Mouse (Mus musculus): ENCODE measurements around the gene Klk7.

Klk7 gene

DNA sequence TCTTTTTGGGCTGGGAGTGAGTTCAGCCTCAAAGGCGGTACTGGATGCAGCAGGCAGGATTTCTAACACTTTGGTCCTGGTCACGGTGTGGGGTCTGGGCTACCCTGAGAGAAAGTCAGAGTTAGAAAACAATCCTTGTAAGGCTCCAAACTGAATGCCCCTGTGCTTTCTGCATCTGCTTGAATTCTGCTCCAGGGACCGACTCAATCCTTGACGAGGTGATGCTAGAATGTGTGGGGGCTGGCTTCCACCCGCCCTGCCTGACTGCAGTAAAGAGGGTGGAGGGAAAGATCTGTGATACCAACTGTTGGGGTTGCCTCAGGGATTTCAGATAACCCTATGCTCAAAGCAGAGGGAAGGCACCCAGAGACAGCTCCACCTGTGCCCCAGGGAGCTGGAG lies at the start of gene Klk7:
Klk7 (plus strand) TSS at position 301 of the 400 bp plus-strand sequence.
- CTCF ChIA-PET = no interaction called here

GRCm38 (mm10) chr7:43766484-43766883 lies 44.6 kb upstream of the Klk7 start:
- CTCF ChIA-PET = no interaction called here

GRCm38 (mm10) chr7:43768597-43768996 lies 42.5 kb upstream of the Klk7 start, which contains the start of gene Klk12:
Gene Klk12, plus strand, starts transcription at chr7:43768897.
- CTCF ChIA-PET = no interaction called here

DNA sequence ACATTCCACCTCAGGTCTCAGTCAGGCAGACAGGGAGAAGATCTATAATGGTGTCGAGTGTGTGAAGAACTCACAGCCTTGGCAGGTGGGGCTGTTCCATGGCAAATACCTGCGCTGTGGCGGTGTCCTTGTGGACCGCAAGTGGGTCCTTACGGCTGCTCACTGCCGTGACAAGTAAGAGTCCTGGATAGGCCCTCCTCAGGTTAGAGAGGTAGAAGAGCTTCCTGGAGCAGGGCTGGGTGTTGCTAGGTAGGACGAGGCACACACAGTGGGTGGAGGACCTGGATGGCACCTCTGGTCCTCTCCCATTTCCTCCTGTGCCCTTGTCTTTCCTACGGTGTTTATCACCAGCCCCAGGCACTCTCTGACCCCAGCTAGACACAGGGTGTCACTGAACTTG lies 41.5 kb upstream of the Klk7 start:
- CTCF ChIA-PET = no interaction called here

DNA sequence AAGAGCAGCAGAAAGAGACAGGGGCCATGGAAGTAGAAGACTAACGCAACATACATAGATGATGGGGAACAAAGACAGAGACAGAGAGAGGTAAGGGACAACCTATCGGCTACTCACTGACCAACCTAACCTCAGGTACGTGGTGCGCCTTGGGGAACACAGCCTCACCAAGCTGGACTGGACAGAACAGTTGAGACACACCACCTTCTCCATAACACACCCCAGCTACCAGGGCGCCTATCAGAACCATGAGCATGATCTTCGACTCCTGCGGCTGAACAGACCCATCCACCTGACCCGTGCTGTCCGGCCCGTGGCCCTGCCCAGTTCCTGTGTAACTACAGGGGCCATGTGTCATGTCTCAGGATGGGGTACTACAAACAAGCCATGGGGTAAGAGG lies 40.4 kb upstream of the Klk7 start:
- CTCF ChIA-PET = no interaction called here

DNA sequence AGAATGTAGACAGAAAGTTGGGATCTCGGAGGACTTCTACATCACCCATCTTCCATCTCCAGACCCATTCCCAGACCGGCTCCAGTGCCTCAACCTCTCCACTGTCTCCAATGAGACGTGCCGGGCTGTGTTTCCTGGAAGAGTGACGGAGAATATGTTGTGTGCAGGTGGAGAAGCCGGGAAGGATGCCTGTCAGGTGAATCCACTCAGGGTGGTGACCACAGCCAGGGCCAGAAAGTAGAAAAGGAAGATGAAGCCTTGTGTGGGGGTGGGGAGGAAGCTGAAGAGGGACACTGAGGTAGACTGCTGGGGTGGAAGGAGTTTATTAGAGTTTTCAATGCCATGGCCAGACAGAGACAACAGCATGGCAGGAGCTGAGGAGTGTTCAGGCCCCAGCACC lies 39.2 kb upstream of the Klk7 start:
- CTCF ChIA-PET = no interaction called here

GRCm38 (mm10) chr7:43772901-43773300 lies 38.2 kb upstream of the Klk7 start:
- CTCF ChIA-PET = no interaction called here

- CTCF ChIA-PET = no interaction called here
Measured at GRCm38 (mm10) chr7:43774364-43774763, 36.7 kb upstream of the Klk7 start, which contains the start of gene Klk11. Gene Klk11, plus strand, starts transcription at chr7:43774604.

GRCm38 (mm10) chr7:43774802-43775201 lies 36.3 kb upstream of the Klk7 start:
- CTCF ChIA-PET = no interaction called here

GRCm38 (mm10) chr7:43775311-43776057 lies 35.6 kb upstream of the Klk7 start:
- CTCF ChIA-PET = no interaction called here

DNA sequence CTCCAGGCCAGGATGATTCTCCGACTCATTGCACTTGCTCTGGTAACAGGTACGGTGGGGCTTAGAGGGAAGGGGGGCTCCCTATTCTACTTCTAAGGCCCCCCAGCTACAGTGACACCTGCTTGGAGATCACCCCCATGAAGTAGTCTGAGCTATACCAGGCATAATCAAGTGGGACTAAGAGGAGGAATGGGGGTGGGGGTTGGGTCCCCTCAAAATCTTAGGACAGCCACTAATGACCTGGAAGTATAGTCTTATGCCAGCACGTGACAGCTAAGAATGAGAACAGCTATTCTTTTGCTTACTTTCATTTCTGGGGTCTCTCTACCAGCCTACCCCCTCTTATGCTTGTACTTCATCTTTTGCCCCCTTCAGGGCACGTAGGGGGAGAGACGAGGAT lies 34.6 kb upstream of the Klk7 start:
- CTCF ChIA-PET = no interaction called here

- CTCF ChIA-PET = no interaction called here
Measured at GRCm38 (mm10) chr7:43777423-43777822, 33.7 kb upstream of the Klk7 start.

DNA sequence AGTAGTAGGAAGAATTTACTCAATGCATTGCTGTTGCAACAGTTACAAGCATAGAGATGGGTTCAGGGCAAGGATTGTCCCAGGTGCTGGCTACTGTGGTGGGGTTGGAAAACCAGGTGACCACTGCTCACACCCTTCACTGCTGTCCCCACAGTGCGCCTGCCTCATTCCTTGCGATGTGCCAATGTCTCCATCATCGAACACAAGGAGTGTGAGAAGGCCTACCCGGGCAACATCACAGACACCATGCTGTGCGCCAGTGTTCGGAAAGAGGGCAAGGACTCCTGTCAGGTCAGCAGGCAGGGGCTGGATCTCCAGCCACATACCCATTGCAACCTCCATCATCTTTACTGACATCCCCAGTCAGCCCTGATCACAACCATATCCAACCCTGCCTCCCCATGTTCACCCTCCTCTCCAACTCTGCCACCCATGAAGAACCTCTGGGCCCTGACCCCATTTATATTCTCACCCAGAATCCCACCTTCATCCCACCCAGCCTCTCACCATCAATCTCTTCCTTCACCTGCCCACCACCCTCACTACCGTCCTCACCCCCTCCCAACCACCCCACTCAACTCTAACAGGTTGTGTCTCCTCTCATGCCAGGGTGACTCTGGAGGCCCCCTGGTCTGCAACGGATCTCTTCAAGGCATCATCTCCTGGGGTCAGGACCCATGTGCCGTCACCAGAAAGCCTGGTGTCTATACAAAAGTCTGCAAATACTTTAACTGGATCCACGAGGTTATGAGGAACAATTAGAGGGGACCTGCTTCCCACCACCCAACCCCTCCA lies 32.7 kb upstream of the Klk7 start:
- CTCF ChIA-PET = no interaction called here

DNA sequence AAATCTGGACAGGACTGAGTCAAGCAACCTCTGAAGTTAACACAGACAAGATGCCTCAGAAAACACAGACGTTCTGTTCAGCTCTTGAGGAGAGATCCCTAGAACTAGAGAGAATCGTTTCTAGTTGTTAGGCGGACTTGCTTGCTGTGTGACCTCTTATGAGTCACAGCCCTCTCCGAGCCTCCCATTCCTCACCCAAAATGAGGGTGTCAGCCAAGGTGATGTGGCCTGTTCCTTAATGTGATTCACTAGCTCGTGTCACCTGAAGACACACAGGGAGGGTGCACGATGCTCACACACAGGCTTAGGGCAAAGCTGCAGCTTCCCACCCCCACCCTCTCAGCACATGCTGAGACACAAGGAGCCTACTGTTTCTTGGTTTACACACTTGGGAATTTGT lies 30.9 kb upstream of the Klk7 start:
- CTCF ChIA-PET = no interaction called here

- CTCF ChIA-PET = no interaction called here
Measured at GRCm38 (mm10) chr7:43780746-43781145, 30.3 kb upstream of the Klk7 start, which contains the start of gene Klk10. Gene Klk10, plus strand, starts transcription at chr7:43781035.

GRCm38 (mm10) chr7:43781541-43781940 lies 29.6 kb upstream of the Klk7 start:
- CTCF ChIA-PET = interaction anchor here (0.5 kb wide), 1 partner anchor 36 kb away, joined by 7 read pairs; no protein-coding TSS in a partner anchor

- CTCF ChIA-PET = interaction anchor here (0.7 kb wide), 1 partner anchor 62 kb away, joined by 3 read pairs; no protein-coding TSS in a partner anchor
Measured at GRCm38 (mm10) chr7:43782275-43783265, 28.5 kb upstream of the Klk7 start.

- CTCF ChIA-PET = no interaction called here
Measured at GRCm38 (mm10) chr7:43785286-43785685, 25.8 kb upstream of the Klk7 start.

DNA sequence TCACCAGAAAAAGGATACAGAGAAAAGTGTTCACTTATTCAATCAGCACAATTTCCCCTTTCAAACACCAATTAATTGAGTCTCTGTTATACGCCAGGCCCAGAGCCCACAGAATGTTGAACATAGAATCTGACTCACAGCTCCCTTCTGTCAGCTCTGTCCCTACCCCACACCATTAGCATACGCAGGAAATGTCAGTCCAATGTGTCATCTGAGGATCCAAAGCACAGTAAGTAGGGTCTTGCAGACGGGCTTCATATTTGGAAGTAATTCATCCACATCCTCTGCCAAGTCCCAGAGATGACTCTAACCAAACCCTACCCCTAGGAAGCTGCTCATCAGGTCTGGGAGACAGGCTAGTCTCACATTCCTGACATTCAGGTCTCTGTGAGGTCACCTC lies 23.0 kb upstream of the Klk7 start:
- CTCF ChIA-PET = no interaction called here

GRCm38 (mm10) chr7:43789295-43789694 lies 21.8 kb upstream of the Klk7 start:
- CTCF ChIA-PET = no interaction called here

DNA sequence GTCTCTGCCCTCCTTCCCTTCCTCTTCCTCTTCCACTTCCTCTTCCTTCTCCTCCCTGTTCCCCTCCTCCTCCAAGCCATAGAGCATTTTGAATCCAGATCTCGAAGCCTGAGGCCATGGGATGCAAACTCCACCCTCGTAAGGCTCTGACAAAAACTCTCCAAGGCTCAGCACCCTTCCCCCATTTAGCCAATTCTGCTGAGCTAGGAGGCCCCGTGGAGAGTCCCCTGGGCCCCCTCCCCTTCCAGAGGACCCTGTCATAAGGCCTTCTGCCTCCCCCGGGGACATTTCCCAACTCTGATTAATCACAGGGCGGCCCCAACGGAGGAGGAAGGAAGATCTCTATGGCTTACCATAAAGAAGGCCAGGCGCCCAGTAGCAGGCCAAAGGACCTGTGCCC lies 19.5 kb upstream of the Klk7 start, which contains the start of gene Klk9:
Klk9 (plus strand) TSS at position 301 of the 400 bp plus-strand sequence.
- CTCF ChIA-PET = no interaction called here

GRCm38 (mm10) chr7:43796355-43796754 lies 14.7 kb upstream of the Klk7 start:
- CTCF ChIA-PET = no interaction called here
